Mouse (Mus musculus) heart, adult 2 months (tissue): Measurements from ENCODE around the gene Cdh4. TPM values are rescaled to one million over a fixed set of nuclear protein-coding genes. Genes with fewer than 3 reads are reported as not detected.

Source experiments
- DNase-seq, 2 experiments: peaks; one replicate each; pipeline ENCODE4 v3.0.0; 2021
- H3K27ac ChIP-seq: fragments of 200-600 bp; 2 replicates; pipeline ENCODE4 v1.8.1; 2022
- H3K27me3 ChIP-seq: fragments of 200-500 bp; 2 replicates; pipeline ENCODE4 v1.6.1; 2012; ENCODE audit warnings: mild to moderate bottlenecking, low read length, inconsistent platforms, mixed read lengths; ENCODE audit not compliant: control insufficient read depth, insufficient read depth
- H3K36me3 ChIP-seq: fragments of 200-500 bp; 2 replicates; pipeline ENCODE4 v1.6.1; 2012; ENCODE audit warnings: low read length, inconsistent platforms; ENCODE audit not compliant: control insufficient read depth, insufficient read depth
- H3K4me1 ChIP-seq: fragments of 200-500 bp; 2 replicates; pipeline ENCODE4 v1.6.1; 2011; ENCODE audit warnings: low read length; ENCODE audit not compliant: control insufficient read depth, insufficient read depth
- H3K4me3 ChIP-seq: fragments of 200-600 bp; 2 replicates; pipeline ENCODE4 v1.8.1; 2022
- H3K79me2 ChIP-seq: fragments of 200-500 bp; replicated peaks from 2 replicates; pipeline ENCODE4 v1.6.1; 2012; ENCODE audit warnings: mild to moderate bottlenecking, inconsistent platforms, low read length, moderate library complexity, mixed read lengths; ENCODE audit not compliant: control insufficient read depth, insufficient read depth
- H3K9ac ChIP-seq: fragments of 200-500 bp; 2 replicates; pipeline ENCODE4 v1.6.1; 2012; ENCODE audit warnings: low read depth, mild to moderate bottlenecking, control low read depth, inconsistent platforms, low read length, mixed read lengths
- CTCF ChIP-seq: fragments of 200-600 bp; IDR thresholded peaks from 2 replicates; pipeline ENCODE4 v1.8.1; 2022; ENCODE audit warnings: antibody characterized with exemption, mild to moderate bottlenecking, moderate library complexity
- EP300 ChIP-seq: fragments of 200-500 bp; IDR thresholded peaks from 2 replicates; pipeline ENCODE4 v1.6.1; 2011; ENCODE audit warnings: low read depth, low read length, control low read depth; ENCODE audit not compliant: insufficient read depth
- POLR2A ChIP-seq: fragments of 200-500 bp; IDR thresholded peaks from 2 replicates; pipeline ENCODE4 v1.6.1; 2011; ENCODE audit warnings: mild to moderate bottlenecking, low read depth, low read length, control low read depth; ENCODE audit not compliant: insufficient read depth
- WGBS: fragments of 180-500 bp; shearing (Covaris S2); methylation state at CpG from one replicate; pipeline ENCODE4 v1.1.7; 2018; 5-methylcytosine and 5-hydroxymethylcytosine counted together
- intact Hi-C: fragments of 180-260 bp; cut with DNase I; formaldehyde crosslinking; loops from one replicate; pipeline ENCODE4 v1.15.1; 2025
- polyA plus RNA-seq: library from polyadenylated mRNA; depleted of rRNA; stranded (reverse); fragments of >200 nt; gene quantifications from 2 replicates; pipeline ENCODE4 v1.2.3, GENCODE M21; 2012
- total RNA-seq, 2 experiments: library from RNA; stranded (reverse); gene quantifications; 2 replicates each; pipeline ENCODE4 v1.2.3; 2021

The Cdh4 gene
- total and polyA plus RNA-seq, 3 experiments: 0.90 to 1.2 (median 0.93) TPM

DNA sequence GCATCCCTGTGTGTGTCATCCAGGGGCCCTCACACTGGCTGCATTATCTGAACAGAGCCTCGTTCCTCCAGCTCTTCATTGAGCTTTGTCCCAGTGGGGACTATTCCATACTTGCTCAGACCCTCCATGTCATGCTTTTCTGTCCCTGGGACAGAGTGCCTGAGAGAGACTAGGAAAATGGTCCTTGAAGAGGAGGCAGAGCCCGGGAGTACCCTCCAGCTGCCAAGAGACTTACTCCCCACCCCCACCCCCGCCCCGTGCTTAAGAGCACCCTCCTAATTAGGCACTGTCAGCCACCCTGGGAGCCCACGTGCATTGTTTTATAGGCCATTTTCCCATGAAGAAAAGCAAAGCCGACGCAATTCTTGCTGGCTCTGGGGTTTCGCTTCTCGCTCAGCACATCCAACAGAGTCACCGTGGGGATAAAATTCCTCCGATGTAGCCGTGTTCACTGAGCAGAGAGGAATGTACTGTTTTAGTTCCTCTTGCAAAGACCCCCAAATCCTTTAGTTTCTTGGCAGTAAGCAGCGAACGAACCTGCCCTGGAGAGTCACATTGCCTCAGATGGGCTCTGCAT lies 76.3 kb downstream of the Cdh4 start:
- no peaks in the 10 kb centered on the region for H3K4me1 ChIP-seq
- H3K4me3 ChIP-seq: no peak overlapping the region
- WGBS: 61% methylated on average over 14 of the region's 14 CpGs
- no peak for DNase-seq
- H3K9ac ChIP-seq: no peak overlapping the region
- no peak overlapping the region for H3K27ac ChIP-seq
- intact Hi-C loops: no loop called here
- H3K36me3 ChIP-seq: no peaks in the 10 kb centered on the region
- H3K27me3 ChIP-seq: no peaks in the 10 kb centered on the region
- TF ChIP-seq EP300 (no peak), CTCF (no peak), POLR2A (no peak)
- H3K79me2 ChIP-seq: no peaks in the 10 kb centered on the region

DNA sequence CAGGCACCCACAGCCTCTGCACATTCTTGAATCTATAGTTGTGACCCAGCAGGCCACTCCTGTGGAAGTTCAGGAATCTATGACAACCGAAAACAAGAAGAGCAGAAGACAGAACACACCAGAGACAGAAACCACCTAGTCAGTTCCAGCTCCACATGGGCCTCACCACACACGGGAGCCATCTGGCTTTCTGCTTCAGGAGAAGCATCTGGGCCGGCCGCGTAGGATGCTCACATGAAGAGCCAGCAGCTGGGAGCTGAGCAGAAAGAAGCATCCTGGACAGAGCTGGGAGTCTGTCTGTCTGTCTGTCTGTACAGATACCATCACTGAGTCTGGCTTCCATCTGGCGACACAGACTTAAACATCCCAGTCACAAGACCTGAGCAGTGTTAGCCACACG lies 76.9 kb downstream of the Cdh4 start:
- WGBS: 84% methylated on average over 7 of the region's 7 CpGs

DNA sequence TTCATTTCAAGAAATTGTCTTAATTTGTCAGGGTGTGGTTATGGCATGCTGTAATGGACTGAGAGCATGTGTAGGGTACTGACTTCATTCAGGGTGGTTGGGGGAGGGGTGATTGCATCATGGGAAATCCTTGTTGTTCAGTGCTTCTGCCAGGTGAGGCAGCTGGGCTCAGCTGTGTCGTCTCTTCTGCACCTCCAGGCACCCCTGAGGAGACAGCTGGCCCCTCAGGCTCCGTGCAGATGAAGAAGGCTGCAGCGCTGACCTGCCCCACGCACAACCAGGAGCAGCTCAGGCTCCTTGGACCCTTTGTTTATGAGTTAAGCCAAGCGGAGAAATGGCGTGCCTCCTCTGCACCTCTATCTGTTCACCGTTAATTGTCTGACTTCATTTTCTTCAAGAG lies 77.7 kb downstream of the Cdh4 start:
- 64% methylated on average over 7 of the region's 7 CpGs for WGBS
- H3K4me3 ChIP-seq: no peak overlapping the region
- no peaks in the 10 kb centered on the region for H3K4me1 ChIP-seq
- TF ChIP-seq POLR2A: no peak
- no peak for TF ChIP-seq EP300
- TF ChIP-seq CTCF: no peak
- no peak for DNase-seq
- no peaks in the 10 kb centered on the region for H3K27me3 ChIP-seq
- H3K36me3 ChIP-seq: no peaks in the 10 kb centered on the region
- no peak overlapping the region for H3K9ac ChIP-seq
- no peak overlapping the region for H3K27ac ChIP-seq
- H3K79me2 ChIP-seq: no peaks in the 10 kb centered on the region
- intact Hi-C loops: no loop called here

More for the DNA sequence above, 76.9 kb downstream of the Cdh4 start:
- Histone ChIP-seq H3K36me3 (no peaks in the 10 kb centered on the region), H3K27ac (no peak overlapping the region), H3K4me3 (no peak overlapping the region), H3K79me2 (no peaks in the 10 kb centered on the region), H3K27me3 (no peaks in the 10 kb centered on the region), H3K9ac (no peak overlapping the region), H3K4me1 (no peaks in the 10 kb centered on the region)
- intact Hi-C loops: no loop called here
- TF ChIP-seq EP300: no peak
- no peak for DNase-seq

DNA sequence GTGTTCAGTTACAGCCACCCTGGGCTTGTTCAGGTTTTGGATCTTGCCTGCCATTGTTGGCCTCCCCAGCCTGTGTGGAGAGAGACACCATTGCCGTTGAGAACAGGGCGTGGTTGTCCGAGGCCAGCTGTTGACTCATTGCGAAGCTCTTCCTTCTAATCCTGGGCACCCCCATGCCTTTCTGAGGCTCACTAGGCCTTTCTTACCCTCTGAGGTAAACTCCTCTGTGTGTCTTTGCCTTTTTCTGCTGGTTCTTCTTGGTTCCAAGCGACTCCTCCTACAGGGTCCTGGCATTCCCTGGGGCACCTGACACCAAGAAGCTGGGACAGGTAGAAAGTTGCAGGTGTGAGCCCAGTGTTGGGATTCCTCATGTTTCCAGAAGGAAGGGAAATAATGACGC lies 78.7 kb downstream of the Cdh4 start:
- H3K4me1 ChIP-seq: no peaks in the 10 kb centered on the region
- H3K9ac ChIP-seq: no peak overlapping the region
- no peak for TF ChIP-seq CTCF
- TF ChIP-seq POLR2A: no peak
- no peak for TF ChIP-seq EP300
- WGBS: 78% methylated on average over 6 of the region's 6 CpGs
- H3K36me3 ChIP-seq: no peaks in the 10 kb centered on the region
- DNase-seq: no peak
- no peak overlapping the region for H3K27ac ChIP-seq
- H3K4me3 ChIP-seq: no peak overlapping the region
- intact Hi-C loops: no loop called here
- no peaks in the 10 kb centered on the region for H3K79me2 ChIP-seq
- H3K27me3 ChIP-seq: no peaks in the 10 kb centered on the region

DNA sequence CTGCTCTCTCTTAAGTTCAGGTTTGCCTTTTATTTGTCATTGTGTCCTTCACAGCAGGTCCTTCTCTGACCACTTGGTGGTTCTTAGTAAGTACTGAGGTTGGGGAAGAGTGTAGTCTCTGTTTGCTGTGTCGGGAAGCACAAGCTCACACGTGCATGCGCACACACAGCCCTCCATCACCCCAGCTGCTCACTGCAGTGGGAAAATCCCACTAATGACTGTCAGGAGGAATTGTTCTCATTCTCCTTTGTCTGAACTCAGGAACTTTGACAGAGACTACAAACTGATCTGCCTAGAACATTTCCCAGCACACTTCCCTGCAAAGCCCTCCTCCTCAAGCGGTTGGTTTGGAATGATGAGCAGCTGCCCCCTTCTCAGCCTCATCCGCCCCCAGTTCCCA lies 79.2 kb downstream of the Cdh4 start:
- intact Hi-C loops: no loop called here
- WGBS: 73% methylated on average over 5 of the region's 5 CpGs
- Histone ChIP-seq H3K36me3 (no peaks in the 10 kb centered on the region), H3K27ac (no peak overlapping the region), H3K27me3 (no peaks in the 10 kb centered on the region), H3K4me3 (no peak overlapping the region), H3K9ac (no peak overlapping the region), H3K4me1 (no peaks in the 10 kb centered on the region), H3K79me2 (no peaks in the 10 kb centered on the region)
- DNase-seq: no peak
- TF ChIP-seq EP300: no peak
- no peak for TF ChIP-seq POLR2A
- no peak for TF ChIP-seq CTCF

DNA sequence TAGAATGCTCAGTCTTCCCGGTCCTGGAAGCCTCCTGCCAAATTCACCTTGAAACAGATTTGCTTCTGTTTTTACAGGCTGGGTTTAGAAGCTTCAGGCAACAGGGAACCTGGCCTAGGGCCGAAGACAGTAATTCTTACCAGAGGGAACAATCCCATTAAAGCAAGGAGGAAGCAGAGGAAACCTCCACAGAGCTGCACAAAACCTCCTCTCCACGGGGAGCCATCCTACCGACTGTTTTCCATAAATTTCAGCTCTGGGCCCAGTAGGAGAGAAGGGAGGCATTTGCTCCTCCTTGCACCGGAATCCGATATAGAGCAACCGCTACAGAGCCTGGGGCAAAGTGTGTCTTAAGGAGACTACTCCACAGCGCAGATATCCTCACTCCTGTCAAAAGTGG lies 79.9 kb downstream of the Cdh4 start:
- no peaks in the 10 kb centered on the region for H3K36me3 ChIP-seq
- H3K27me3 ChIP-seq: no peaks in the 10 kb centered on the region
- no peak overlapping the region for H3K9ac ChIP-seq
- no peak overlapping the region for H3K27ac ChIP-seq
- H3K4me3 ChIP-seq: no peak overlapping the region
- no peak for DNase-seq
- WGBS: 38% methylated on average over 8 of the region's 8 CpGs
- no peaks in the 10 kb centered on the region for H3K79me2 ChIP-seq
- TF ChIP-seq CTCF (no peak), POLR2A (no peak), EP300 (no peak)
- intact Hi-C loops: no loop called here
- no peaks in the 10 kb centered on the region for H3K4me1 ChIP-seq
